Mouse (Mus musculus) ovary, adult 10 weeks (tissue): ENCODE measurements around the gene Nicn1. TPM values are rescaled to one million over a fixed set of nuclear protein-coding genes. Genes with fewer than 3 reads are reported as not detected.

ENCODE experiments used
- polyA plus RNA-seq: library from polyadenylated mRNA; stranded (reverse); fragments of 350-450 nt; fragmentation: Illumina TruSeq; extraction: RNeasy Lipid Tissue Mini Kit (QIAGEN cat#74804); gene quantifications from one replicate; pipeline ENCODE4 v1.2.3, GENCODE M21; 2014

Gene Nicn1
- polyA plus RNA-seq = 21.4 TPM

DNA sequence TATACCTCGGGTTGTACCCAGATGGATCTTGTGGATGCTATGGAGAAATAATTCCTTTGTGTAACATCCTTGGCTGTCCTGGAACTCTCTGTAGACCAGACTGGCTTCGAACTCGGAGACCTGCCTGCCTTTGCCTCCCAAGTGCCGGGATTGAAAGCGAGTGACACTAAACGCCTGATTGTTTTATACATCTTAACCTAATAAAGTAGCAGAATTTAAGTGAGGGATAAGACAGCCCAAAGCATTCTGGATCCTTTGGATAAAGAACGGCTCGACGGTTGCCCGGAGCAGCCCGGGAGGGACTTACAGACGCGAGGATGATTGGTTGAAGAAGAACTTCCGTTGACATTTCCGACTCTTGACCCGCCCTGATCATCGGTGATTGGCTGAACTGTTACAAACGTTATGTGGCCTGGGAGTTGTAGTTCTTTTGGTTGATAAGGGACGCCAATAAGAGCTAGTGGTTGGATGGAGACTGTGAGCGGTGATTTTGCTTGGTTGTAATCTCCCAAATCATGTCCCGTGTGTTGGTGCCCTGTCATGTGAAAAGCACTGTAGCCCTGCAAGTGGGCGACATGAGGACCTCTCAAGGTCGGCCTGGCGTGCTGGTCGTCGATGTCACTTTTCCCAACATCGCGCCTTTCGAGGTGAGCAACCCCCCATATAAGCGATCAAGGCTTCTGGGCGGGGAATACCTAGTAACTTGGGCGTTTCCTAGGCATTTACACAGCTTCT is at the start of gene Nicn1:
TSS of gene Nicn1 (plus strand) at position 414 of the 735 bp plus-strand sequence.

GRCm38 (mm10) chr9:108263690-108264190 is 26.5 kb upstream of the Nicn1 start, which contains the start of gene Dag1:
Gene Dag1 (minus strand): TSS chr9:108263958.

DNA sequence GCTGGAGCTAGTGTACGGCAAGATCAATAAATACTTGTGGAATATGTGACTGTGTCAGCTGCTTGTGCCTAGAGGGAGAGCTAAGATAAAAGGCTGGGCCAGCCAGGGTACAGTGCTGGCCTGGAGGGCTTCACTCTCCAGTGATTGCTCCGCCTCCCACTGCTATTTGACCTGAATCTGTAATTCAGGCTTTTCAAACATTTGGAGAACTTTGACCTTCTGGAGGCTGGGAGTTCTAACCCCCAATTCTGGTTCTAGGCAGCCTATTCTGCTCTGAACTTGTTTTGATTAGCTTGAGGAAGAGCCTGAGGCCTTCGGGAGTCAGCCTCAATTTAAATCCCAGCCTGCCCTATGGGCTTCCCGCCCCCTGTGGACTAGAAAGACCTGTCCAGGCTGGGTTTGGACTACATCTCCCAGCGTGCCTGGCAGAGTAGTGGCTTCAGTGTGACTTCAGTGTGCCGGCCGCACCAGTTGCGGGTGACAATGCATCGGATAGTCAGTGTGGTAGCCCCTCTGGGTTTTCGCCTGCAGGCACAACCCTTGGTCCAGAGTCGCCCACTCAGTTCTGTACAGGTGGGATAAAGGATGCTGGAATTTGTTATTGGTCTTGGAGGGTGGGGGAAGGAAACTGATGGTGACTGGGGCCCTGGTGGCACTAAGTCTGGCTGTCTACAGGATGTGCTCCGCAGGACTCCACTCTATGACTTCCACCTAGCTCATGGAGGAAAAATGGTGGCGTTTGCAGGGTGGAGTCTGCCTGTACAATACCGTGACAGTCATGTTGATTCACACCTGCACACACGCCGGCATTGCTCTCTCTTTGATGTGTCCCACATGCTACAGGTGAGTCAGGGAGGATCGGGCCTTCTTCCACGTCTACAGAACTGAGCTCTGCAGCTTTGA is 6.5 kb downstream of the Nicn1 start, which contains the start of gene Amt:
TSS of gene Amt (plus strand) at position 401 of the 903 bp plus-strand sequence.

DNA sequence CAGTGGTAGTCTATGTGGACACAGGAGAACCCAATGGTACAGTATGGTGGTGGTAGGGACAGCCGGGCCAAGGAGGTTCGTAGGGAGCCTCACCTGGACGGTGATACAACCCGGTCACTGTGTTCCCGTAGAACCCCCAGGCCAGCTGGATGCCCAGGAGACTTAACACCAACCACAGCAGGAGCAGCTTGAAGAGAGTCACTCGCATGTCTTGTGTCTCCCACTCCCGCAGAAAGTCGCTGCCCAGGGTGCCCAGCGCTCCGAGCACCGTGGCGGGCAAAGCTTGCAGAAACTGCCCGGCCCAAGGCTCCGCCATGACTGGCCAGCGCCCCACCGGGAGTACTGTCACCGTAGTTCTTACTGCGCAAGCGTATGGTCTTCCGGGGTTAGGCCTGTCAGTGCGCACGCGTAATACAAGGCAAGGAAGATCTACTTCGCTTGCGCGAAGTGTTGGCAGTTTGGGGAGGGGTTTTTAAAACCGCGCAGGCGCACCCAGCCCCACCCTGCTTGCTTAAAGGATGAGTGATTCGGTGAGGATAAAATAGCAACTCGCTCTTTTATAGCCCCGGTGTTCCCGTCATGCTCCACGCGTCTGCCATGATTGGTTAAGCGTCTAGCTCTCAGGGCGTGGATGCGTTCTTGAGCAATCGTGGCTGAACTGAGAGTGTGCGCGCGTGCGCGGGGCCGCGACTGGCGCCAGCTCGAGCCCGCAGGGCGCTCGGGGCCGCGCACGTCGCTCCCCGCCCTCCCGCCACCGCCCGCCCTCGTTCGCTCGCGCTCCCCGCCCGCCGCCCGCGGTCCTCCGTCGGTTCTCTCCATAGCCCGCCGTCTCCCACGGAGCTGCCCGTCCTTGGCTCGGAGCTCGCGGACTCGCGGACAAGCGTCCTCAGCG is 15.6 kb downstream of the Nicn1 start, which contains the start of the genes Rhoa and Tcta:
TSS of gene Rhoa (plus strand) at position 501 of the 892 bp plus-strand sequence.
TSS of gene Tcta (minus strand) at position 532 of the 892 bp plus-strand sequence.

DNA sequence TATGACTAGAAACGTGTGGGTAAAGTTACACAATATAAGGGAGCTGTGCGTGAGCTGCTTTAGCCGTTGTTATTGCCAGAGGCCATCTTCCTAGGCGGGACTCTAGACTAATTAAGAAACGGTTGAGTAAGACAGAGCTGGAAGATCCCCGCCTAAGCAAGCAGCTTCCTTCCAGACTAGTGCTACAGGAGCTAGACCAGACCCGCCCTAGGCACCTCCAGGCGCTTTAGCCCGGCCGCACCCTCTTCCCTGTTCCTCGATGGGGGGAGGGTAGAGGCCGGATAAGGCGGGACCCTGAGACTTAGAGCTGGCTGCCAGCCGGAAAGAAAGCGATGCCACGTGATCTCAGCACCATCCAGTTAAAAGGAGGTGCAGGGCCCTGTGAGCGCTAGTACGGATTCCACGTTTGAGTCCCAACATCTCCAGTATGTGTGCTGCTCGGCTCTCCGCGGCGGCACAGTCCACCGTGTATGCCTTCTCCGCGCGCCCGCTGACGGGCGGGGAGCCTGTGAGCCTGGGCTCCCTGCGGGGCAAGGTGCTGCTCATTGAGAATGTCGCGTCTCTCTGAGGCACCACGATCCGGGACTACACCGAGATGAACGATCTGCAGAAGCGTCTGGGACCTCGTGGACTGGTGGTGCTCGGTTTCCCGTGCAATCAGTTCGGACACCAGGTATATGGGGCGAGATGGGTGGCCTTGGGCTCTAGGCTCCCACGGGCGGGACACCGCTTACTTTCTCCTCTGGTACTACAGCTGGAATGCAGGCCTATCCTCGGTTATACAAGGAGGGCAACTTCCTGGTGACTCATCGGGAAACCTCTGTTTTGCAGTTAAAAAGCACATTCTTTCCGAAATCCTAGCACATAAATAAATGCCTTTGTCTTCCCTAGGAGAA is 48.9 kb downstream of the Nicn1 start, which contains the start of gene Gpx1:
TSS of gene Gpx1 (plus strand) at position 18 of the 896 bp plus-strand sequence.

Other genes with a start within 250 kb of the Nicn1 start
- not detected for gene Gmppb, start 241.2 kb upstream of the Nicn1 start, polyA plus RNA-seq
- not detected for gene Amigo3, start 237.3 kb upstream of the Nicn1 start, polyA plus RNA-seq
- gene Mst1, start 210.0 kb upstream of the Nicn1 start, polyA plus RNA-seq = not detected
- gene Rnf123, start 207.1 kb upstream of the Nicn1 start, polyA plus RNA-seq = 0.43 TPM
- 10.7 TPM for gene Apeh, start 195.8 kb upstream of the Nicn1 start, polyA plus RNA-seq
- 0.09 TPM for gene Bsn, start 100.0 kb upstream of the Nicn1 start, polyA plus RNA-seq
- 136 TPM for gene Dag1, start 26.5 kb upstream of the Nicn1 start, polyA plus RNA-seq
- gene Amt, start 6.4 kb downstream of the Nicn1 start, polyA plus RNA-seq = 0.88 TPM
- gene Rhoa, start 15.7 kb downstream of the Nicn1 start, polyA plus RNA-seq = 612 TPM
- 5.5 TPM for gene Tcta, start 15.7 kb downstream of the Nicn1 start, polyA plus RNA-seq
- gene Gpx1, start 48.5 kb downstream of the Nicn1 start, polyA plus RNA-seq = 8.7 TPM
- gene Usp4, start 57.4 kb downstream of the Nicn1 start, polyA plus RNA-seq = 50.8 TPM
- 0.91 TPM for gene 1700102P08Rik, start 102.4 kb downstream of the Nicn1 start, polyA plus RNA-seq
- gene Ccdc36, start 138.1 kb downstream of the Nicn1 start, polyA plus RNA-seq = 0.20 TPM
- gene BC048562, start 146.1 kb downstream of the Nicn1 start, polyA plus RNA-seq = not detected
- gene Ccdc71, start 170.1 kb downstream of the Nicn1 start, polyA plus RNA-seq = 4.3 TPM
- gene Klhdc8b, start 171.2 kb downstream of the Nicn1 start, polyA plus RNA-seq = 0.66 TPM
- 5.2 TPM for gene Lamb2, start 189.3 kb downstream of the Nicn1 start, polyA plus RNA-seq
- gene Usp19, start 200.2 kb downstream of the Nicn1 start, polyA plus RNA-seq = 7.3 TPM
- gene Qars, start 217.3 kb downstream of the Nicn1 start, polyA plus RNA-seq = 93.6 TPM
- gene Qrich1, start 226.4 kb downstream of the Nicn1 start, polyA plus RNA-seq = 63.5 TPM